Mouse (Mus musculus) regulatory T cell (primary cell): ENCODE results near the gene Kctd19.

Experiments used
- in situ Hi-C: fragments of 300-600 bp; cut with MboI, MseI; formaldehyde crosslinking; loops from one replicate; pipeline ENCODE4 v1.15.1; 2025; ENCODE audit warnings: high pct_unique_total_duplicates

Gene Kctd19

DNA sequence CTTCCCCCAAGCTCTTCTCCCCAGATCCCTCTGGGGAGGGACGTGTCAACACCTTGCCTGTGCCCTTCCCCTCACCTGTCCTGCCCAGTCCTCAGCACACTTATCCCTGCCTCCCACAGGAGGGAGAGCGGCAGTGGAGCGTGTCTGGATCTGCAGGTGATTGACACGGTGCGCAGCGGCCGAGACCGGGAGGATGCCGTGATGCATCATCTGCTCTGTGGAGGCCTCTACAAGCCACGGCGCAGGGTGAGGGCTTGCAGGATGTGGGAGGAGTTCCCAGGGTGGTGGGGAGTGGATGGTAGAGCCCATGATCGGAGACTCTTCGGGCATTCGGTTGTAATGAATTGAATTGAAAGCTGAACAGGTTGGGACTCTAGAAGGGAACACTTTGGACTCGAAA lies 54.1 kb downstream of the Kctd19 start:
- in situ Hi-C loops, result no loop called here

DNA sequence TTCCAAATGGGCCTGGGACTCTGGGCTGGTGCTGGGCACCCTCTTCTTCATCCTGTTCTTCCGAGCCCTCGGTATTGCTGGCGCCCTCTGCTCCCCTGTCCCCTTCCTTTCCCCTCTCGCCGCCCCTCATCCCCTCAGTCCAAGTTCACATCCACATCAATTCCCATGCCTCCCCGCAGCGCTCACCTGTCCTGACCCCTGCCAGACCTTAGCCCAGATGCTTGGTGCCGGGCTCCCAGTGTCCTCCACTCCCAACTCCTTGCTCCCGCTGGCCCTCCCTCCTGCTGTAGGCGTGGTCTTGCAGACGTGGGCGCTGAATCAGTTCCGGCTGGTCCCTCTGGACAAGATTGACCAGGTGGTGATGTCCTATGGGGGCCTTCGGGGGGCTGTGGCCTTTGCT lies 56.6 kb downstream of the Kctd19 start:
- in situ Hi-C loops, result no loop called here

DNA sequence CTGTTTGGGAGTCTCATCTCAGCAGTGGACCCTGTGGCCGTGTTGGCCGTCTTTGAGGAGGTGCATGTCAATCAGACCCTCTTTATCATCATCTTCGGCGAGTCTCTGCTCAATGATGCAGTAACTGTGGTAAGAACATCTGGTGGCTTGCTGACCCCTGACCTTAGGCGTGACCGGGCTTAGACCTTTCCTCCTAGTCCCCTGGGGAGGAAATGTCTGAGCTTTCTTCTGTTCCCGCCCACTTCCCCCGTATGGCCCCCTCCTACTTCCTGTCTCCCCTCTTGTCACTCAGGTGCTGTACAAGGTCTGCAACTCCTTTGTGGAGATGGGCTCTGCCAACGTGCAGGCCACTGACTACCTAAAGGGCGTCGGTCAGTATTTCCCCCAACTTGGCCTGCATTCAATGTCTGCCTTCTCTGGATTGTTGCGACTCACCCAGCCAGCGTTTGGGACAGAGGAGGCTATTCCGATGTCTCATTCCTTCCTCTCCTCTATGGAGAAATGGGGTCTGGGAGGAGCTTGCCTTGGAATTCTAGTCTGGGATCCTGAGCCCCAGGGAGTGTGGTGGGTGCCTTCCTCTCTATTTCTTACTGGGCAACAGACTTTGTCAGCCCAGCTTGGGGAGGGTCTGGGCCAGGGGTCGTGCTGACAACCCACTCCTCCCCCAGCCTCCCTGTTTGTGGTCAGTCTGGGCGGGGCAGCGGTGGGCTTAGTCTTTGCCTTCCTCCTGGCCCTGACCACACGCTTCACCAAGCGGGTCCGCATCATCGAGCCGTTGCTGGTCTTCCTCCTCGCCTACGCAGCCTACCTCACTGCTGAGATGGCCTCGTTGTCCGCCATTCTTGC lies 57.9 kb downstream of the Kctd19 start:
- in situ Hi-C loops, result no loop called here

DNA sequence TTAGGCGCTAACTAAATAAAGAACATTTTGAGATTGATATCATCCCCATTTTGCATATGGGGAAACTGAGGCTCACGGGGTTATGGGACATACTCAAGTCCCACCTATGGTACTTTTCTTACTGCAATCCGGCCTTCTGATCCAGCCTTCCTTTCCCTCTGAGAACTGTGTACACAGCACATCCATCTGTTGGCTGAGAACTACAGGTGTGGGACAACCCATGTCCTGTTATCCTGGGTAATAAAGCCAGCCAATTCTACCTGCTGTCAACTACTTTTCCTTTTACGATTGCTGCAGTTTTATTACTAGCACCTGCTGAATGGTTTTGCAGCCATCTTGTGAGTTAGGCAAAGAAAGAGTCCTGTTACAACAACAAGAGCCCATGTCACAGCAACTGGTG lies 58.8 kb downstream of the Kctd19 start:
- in situ Hi-C loops, result no loop called here

DNA sequence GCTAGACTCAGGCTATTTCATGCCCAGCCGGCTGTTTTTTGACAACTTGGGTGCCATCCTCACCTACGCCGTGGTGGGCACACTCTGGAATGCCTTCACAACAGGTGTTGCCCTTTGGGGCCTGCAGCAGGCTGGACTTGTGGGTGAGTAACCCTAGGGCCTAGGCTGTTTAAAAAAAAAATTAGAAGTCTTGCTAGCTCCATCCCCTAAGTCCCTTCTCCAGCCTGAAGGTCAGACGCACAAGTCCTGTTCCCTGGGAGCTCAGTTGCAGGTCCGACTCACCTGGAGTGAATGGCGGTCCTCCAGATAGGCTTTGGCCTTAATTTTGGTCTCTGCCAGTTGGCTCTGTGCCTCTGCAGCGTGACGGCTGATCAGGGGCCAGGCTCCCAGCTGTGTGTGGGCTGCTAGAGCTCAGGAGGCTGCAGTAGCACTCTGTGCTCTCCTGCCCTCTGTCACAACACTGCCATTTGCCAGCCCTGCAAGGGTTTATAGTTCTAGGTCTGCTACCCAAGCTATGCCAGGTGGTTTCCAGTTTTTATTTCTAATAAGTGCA lies 59.6 kb downstream of the Kctd19 start:
- in situ Hi-C loops, result no loop called here

DNA sequence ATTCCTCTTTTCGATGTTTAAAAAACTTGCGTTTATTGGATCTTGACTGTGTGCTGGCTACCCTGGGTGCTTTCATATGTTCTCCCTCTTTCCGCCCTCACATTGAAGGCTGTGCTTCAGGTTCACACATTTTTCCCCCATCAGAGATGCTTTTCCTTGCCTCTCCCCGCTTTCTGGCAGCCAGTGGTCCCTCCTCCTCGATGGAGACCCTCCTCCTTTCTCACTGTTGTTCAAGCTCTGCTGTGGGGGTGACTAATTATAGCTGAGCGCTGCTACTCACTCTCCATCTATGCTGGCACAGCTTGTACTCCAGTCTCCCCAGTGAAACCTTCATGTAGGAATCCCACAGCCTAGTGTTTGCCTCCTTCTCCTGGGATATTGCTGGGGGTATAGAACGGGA lies 63.1 kb downstream of the Kctd19 start:
- in situ Hi-C loops, result no loop called here

DNA sequence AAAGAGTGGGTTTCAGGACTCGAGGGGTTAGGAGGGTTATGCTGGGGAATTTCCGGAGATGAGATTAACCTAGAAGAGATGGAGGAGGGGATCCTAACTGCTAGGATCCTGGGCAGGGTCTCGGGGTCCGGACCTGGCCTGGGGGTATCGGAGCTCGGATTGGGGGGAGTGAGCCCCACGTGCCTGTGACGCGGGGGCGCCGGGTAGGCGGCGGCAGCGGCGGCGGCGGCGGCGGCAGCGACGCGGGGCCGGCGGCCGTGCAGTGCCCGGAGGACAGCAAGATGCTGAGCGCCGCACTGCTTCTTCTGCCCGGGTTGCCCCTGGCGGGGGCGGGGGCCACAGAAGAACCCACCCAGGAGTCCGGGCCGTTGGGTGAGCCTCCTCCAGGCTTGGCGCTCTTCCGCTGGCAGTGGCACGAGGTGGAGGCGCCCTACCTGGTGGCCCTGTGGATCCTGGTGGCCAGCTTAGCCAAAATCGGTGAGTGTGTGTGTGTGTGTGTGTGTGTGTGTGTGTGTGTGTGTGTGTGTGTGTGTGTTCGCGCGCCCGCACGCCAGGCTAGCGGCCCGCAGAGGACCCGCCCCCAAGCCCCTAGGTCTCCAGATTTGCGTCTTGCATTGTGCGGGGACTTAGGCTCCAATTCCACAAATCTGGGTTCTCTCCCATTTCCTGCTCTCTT lies 64.1 kb downstream of the Kctd19 start:
- in situ Hi-C loops, result no loop called here

DNA sequence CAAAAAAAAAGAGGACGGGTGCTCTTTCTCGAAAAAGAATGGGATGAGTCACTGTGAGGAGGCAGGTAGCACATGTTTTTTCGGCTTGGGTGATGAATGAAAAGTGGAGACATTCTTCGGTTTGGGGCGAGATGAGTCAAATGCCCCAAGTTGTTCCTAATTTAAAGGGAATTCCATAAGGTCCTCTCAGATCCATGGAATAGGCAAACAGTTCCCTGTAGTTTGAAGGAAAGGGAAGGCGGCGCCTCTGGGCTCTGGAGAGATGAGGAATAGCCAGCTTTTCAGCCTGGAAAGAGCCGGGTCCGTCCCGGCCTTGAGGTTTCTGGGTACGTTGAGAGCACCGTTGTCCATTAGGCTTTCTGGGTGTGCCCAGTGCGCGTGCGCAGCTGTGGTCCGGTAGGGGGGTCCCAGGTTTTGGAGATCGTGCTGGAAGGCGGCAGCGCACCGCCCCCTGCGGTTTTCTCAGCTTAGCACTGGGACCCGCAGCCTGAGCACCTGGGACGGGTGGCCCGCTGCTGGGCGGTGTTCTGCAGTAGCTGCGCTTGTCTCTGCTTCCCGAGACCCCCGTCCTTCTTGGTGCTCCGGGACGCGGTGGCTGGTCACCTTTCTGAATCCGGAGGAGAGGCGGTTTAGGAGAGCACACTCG lies 64.7 kb downstream of the Kctd19 start, which contains the start of gene Slc9a5:
Gene Slc9a5 (plus strand): TSS at position 394 of the 646 bp plus-strand sequence.
- in situ Hi-C loops, result no loop called here

DNA sequence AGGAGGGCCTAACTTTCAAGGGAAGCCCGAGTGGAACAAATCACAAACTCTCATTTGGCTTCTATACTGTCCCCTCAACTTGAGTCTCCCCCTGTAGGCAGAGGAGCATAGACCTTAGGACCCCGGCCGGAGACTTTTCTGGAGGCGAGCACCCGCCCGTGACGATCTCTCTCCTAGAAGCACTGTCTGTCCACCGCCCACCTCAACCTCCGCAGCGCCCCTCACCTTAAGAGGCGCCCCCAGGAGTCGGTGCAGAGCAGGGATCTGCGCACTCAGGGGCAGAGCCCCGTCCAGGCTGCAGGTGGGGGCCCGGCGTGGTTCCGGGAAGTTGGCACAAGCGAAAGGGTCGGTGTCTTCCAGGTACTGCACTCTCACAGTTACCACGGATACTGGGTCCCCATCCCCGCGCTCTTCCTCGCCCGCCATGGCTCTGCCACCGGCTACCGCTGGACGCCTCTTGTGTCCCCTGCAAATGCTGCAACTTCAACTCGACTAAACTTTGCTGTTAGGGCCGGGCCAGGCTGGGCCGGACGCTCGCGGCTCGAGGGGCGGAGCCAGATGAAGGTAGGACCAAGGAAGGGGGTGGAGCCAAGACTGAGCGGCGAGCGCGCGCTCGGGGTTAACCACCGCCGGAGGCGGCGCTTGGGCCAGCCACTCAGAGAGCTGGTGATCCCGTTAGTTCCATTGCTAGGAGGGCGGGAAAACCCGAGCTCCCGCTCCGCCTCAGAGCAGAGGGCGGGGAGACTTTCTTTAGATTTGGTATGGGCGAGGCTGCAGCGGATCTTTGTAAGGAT lies 65.7 kb downstream of the Kctd19 start, which contains the start of gene Fhod1:
Gene Fhod1 (minus strand): TSS at position 526 of the 794 bp plus-strand sequence.
- in situ Hi-C loops, result no loop called here

DNA sequence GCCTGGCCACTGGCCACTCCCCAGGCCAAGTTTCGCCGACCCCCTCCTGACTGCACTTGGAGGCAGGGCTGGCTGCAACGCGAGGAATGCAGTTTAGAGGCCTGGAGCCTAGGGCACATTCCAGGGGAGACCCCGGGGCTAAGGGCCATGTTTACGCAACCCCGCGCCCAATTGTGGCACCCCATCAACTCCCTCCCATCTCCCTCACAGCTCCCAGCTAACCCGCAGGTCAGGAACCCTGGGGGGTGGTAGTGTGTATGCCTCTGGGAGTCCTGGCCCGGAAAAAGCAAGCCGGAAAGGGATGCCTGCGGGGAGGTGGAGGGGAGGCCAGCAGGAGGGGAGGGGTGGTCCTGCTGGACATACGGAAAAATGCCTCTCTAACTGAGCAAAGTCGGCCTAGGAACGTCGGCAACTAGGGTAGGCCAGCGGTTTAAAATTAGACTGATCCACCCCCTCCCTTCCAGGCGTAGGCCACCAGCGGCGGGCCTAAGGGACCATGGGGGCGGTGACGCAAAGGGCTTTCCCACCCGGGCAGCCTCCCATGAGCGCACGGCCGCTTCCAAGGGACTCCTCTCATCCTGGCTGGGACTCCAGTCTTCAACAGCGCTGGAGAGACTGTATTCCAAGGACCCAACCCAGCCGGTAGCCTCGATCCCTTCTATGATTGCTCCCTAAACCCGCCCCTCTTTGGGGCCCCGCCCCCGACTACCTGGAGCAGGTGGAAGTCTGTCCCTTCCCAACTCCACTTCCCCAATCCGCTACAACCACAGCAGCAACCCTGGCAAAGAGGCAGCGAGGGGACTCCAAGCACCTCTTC lies 66.5 kb downstream of the Kctd19 start:
- in situ Hi-C loops, result no loop called here

DNA sequence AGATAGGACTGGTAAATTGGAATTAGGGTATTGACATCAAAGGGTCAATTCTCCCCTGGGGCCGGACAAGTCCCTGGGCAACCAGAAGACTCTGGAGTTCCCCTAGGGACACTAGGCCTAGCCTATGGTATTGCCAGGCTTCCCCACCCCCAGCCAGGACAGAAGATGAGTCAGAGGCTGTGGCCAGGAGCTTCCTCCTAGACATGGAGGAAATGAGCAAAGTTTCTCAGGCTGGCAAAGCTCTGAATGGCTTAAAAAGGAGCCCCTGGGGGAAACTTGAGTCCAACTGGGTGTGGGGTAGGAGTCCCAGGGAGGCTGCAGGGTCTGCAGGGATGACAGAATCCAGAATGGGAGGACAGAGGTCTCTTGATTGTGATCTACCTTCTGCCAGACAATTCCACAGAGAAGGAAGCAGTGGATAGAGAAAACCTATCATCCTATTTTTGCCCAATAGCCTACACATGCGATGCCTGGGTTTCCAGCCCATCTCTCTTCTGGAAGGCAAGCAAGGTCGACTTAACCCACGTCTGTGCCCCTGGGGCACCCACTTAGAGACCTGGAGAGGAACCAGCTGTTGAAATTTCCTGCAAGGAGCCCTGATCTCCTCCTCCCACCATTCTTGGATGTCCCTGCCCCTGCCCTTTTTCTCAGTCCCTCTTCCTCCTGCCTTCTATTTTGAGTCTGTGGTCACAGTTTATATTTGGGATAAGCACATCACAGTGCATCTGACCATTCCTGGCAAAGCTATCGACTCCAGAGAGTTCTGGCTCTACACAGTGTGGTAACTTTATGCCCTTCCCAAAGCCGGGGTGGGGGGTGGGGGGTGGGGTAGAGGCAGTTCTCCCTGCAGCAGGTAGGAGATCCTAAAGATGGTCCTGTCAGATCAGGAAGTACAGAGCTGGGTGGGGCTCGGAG lies 68.0 kb downstream of the Kctd19 start:
- in situ Hi-C loops, result no loop called here

DNA sequence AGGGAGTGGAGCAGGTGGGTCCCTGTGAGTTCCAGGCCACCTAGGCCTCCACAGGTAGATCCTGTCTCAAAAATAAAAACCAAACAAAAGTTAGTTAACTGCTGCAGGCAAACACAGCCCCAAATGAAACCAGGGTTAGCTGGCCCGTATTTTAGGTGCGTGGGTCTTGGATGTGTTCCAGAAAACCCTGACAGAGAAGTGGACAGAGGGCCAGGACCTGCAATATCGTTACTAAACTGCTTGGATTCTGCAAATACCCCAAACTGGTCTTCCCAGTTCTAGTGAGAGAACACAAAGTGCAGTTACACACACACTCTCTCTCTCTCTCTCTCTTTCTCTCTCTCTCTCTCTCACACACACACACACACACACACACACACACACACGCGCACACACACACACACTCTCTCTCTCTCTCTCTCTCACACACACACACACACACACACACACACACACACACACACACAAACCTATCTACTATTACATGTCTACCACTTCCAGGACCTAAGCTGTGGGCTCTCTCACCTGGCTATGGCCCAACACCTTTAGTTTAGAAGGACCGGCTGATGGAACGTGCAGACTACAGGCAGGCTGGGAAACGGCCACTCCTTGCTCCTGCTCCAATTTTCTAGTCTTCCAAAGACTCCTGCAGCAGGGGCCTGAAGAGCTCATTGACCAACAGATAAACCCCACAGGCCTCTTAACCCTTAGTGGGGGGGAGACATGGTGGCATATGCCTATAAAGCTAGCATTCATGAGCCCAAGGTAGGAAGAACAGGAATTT lies 69.3 kb downstream of the Kctd19 start:
- in situ Hi-C loops, result no loop called here

DNA sequence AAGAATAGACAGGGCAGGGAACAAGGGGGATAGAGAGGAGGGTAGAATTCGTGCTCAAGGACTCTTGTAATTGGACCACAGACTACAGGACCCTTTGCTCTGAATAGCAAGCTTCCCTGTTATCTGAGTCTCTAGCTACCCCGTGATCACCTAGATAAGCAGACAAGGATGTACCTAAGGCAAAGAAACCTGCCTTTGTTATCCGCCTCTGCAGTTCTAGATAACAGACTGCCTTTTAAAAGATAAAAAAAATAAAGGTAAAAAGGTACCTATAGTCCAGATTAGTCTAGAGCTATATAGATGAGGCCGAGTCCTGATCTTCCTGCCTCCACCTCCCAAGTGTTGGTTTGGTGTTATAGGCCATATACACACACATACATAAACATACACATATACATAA lies 70.5 kb downstream of the Kctd19 start:
- in situ Hi-C loops, result no loop called here

DNA sequence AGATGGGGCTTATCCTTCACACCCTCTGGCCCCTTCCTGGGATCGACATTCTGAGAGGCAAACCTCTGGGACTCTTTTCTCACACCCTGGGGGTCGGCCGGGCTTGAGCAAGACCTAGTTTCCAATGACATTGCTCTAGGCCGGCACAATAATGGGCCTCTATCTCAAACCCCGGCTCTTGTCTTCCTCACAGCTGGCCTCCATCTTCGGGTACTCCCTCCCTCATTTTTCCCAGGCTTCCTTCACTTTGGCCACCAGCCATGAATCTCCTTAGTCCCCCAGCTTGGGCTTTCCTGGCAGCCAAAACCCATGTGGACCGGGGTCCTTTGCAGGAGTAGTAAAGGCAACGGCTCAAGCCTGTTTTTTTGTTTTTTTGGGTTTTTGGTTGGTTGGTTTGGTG lies 71.9 kb downstream of the Kctd19 start:
- in situ Hi-C loops, result no loop called here

DNA sequence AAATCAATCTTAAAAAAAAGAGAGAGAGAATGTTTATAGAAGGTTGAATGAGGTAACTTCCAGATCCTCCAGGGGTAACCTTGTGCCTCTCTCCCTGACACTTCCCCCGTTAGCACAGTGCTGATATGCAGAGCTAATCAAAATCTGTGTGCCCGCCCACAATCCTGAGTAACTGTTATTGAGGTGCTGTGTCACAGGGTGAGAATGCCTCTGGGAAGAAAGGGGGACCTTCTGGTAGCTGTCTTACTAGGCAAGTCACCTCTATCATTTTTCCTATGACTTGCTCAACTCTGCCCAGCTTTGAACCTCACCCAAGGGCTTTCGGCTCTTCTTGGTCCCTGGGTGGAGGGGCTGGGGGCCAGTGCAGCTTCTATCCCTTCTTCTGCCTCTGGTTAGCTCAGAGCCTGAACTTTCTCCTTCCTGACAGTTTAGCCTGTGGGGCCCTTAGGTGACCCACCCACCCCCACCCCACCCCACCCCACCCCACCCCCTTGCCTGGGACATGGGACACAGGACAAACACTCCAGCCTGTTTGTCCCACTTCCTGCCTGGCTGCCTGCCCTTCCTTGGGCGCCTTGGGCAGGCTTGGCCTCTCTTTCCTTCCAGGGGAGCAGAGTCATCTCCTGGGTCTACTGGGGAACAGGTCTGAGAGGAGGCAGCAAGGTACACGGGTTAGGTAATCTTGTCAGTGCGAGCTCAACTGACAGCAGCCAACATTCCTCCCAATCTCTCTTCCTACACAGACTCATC lies 73.2 kb downstream of the Kctd19 start:
- in situ Hi-C loops, result no loop called here

DNA sequence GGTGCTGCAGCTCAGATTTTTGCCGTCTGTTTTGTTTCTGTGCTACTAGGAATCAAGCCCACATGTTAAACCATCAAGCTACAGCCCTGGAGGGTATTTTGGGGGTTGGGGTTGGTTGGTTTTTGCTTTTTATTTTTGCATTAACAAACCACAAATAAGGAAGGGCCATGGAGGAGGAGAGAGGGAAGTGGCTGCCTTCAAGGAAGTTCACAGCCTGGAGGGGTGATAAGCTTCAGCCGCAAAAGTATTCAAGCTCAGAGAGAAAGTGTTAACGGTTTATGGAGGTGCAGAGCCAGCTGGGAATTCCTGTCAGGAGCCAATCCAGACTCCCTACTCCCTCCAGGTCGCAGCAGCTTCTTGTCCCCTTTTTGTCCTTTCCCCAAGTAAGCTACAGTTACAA lies 74.3 kb downstream of the Kctd19 start:
- in situ Hi-C loops, result no loop called here

DNA sequence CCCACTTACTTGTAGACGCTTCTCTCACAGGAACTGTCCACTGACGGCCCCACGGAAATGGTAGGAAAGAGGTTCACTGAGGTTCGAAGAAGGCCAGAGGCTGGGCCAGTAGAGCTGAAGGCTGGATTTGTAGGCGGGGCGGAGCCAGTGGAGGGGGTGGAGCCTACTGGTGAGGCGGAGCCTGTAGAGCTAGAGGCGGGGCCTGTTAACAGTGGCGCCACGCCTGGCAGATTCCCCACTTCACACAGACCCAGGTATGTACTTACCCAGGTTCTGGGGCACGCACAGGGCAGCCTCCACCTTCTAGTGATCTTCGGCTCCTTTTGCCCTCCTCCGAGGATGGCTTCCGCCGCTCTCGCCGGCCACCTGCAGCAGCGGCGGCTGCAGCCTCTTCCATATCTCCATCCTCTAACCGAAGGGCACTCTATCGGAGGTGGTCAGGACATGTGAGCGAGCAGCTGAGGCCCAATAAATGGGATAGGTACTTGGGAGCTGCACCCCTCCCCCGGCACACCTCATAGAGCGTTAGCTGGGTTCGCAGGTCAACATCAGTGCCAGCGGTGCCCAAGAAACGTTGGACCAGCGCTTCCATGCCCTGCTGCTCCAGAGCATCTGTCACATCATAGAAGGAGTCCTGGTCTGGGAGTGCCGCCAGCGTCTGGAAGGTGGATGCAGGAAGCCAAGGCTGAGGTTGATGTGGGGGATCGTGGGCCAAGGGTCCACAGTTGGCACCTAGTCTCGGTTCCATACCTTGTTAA lies 76.8 kb downstream of the Kctd19 start:
- in situ Hi-C loops, result no loop called here
